Mouse (Mus musculus) stomach, postnatal 0 days (tissue): Measurements from ENCODE around the gene Tmem205.

ENCODE experiments used
- CTCF ChIP-seq: IDR thresholded peaks from 2 replicates; pipeline ENCODE4 v1.5.1; 2016; ENCODE audit warnings: antibody characterized with exemption, low read depth, mild to moderate bottlenecking, moderate library complexity
- EP300 ChIP-seq: optimal IDR thresholded peaks from 2 replicates; pipeline ENCODE3; 2016; ENCODE audit warnings: antibody characterized with exemption

DNA sequence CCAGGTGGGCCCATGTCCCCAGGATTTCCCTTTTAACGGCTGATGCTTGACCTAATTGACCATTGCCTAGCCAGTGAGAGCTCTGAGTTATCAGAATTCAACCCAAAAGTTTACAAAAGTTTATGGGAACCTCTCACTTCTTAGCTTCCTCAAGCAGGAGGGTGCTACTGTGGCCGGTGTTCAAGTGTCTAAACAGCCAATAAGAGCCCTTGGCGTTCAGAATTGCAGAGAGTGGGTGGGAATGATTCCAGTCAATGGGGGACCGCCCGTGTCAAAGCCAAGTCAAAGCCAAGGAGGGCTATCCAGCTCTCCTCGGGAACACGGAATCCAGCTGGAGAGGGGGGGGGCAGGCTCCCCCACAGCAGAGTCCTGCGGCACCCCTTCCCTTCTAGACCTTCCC is 20.8 kb upstream of the Tmem205 start:
- TF ChIP-seq CTCF: no peak
- no peak for TF ChIP-seq EP300
